Mouse (Mus musculus): ENCODE measurements around the gene B130006D01Rik. TPM values are rescaled to one million over a fixed set of nuclear protein-coding genes. Genes with fewer than 3 reads are reported as not detected.

B130006D01Rik gene
- polyA plus RNA-seq, 1 experiment from 2014 or later, result 2.2 TPM

GRCm38 (mm10) chr11:95770720-95771364, 47.5 kb downstream of the B130006D01Rik start:
- no peaks in the 10 kb centered on the region for H3K9me3 ChIP-seq (ENCODE audit: control insufficient read depth, low read length)
- H3K4me1 ChIP-seq (replicated peaks; ENCODE audit: control insufficient read depth, insufficient read depth, low read length), result no peaks in the 10 kb centered on the region
- ATAC-seq (replicated peaks; ENCODE audit: low FRiP score) (no peak), DNase-seq (ENCODE audit: low spot score) (no peak)
- H3K4me2 ChIP-seq (ENCODE audit: low read depth, low read length, severe bottlenecking), result no peak overlapping the region
- no peak overlapping the region for H3K27ac ChIP-seq (ENCODE audit: low read depth, low read length)
- H3K27me3 ChIP-seq (ENCODE audit: control insufficient read depth, insufficient read depth, low read length), result no peaks in the 10 kb centered on the region
- H3K4me3 ChIP-seq (ENCODE audit: low read depth, low read length), result no peak overlapping the region
- H3K36me3 ChIP-seq (ENCODE audit: control insufficient read depth, insufficient read depth, low read length), result no peaks in the 10 kb centered on the region
- H3K9ac ChIP-seq (ENCODE audit: low read length), result no peak overlapping the region
- WGBS, result 67% methylated on average over 9 of the region's 9 CpGs

GRCm38 (mm10) chr11:95771665-95772064, 48.3 kb downstream of the B130006D01Rik start:
- Histone ChIP-seq H3K9me3 (ENCODE audit: control insufficient read depth, low read length) (no peaks in the 10 kb centered on the region), H3K27me3 (ENCODE audit: control insufficient read depth, insufficient read depth, low read length) (no peaks in the 10 kb centered on the region), H3K36me3 (ENCODE audit: control insufficient read depth, insufficient read depth, low read length) (no peaks in the 10 kb centered on the region), H3K27ac (ENCODE audit: low read depth, low read length) (no peak overlapping the region), H3K4me1 (replicated peaks; ENCODE audit: control insufficient read depth, insufficient read depth, low read length) (no peaks in the 10 kb centered on the region), H3K4me3 (ENCODE audit: low read depth, low read length) (no peak overlapping the region), H3K4me2 (ENCODE audit: low read depth, low read length, severe bottlenecking) (no peak overlapping the region), H3K9ac (ENCODE audit: low read length) (no peak overlapping the region)
- ATAC-seq (replicated peaks; ENCODE audit: low FRiP score) (no peak), DNase-seq (ENCODE audit: low spot score) (no peak)
- WGBS, result 88% methylated on average over 8 of the region's 8 CpGs

GRCm38 (mm10) chr11:95773264-95773663, 49.9 kb downstream of the B130006D01Rik start:
- DNase-seq (ENCODE audit: low spot score), result no peak
- no peak overlapping the region for H3K27ac ChIP-seq (ENCODE audit: low read depth, low read length)
- no peak overlapping the region for H3K4me2 ChIP-seq (ENCODE audit: low read depth, low read length, severe bottlenecking)
- WGBS, result 84% methylated on average over 3 of the region's 3 CpGs
- H3K27me3 ChIP-seq (ENCODE audit: control insufficient read depth, insufficient read depth, low read length), result no peaks in the 10 kb centered on the region
- H3K4me3 ChIP-seq (ENCODE audit: low read depth, low read length), result no peak overlapping the region
- H3K36me3 ChIP-seq (ENCODE audit: control insufficient read depth, insufficient read depth, low read length), result no peaks in the 10 kb centered on the region
- H3K9me3 ChIP-seq (ENCODE audit: control insufficient read depth, low read length), result no peaks in the 10 kb centered on the region
- ATAC-seq (replicated peaks; ENCODE audit: low FRiP score), result no peak
- H3K9ac ChIP-seq (ENCODE audit: low read length), result no peak overlapping the region
- no peaks in the 10 kb centered on the region for H3K4me1 ChIP-seq (replicated peaks; ENCODE audit: control insufficient read depth, insufficient read depth, low read length)

Other genes with a start within 250 kb of the B130006D01Rik start
- gene Nxph3, start 209.0 kb upstream of the B130006D01Rik start, polyA plus RNA-seq (2014; fragmentation: Nextera tagmentation; extraction: Ambion mirVana), result 0.25 and 0.28 TPM in 2 replicates
- 10.5 and 11.5 TPM in 2 replicates for gene Ngfr, start 135.9 kb upstream of the B130006D01Rik start, polyA plus RNA-seq (2014; fragmentation: Nextera tagmentation; extraction: Ambion mirVana)
- gene Phb, start 56.6 kb upstream of the B130006D01Rik start, polyA plus RNA-seq (2014; fragmentation: Nextera tagmentation; extraction: Ambion mirVana), result 198 and 205 TPM in 2 replicates
- gene Zfp652, start 10.9 kb upstream of the B130006D01Rik start, polyA plus RNA-seq (2014; fragmentation: Nextera tagmentation; extraction: Ambion mirVana), result 11.9 and 13.9 TPM in 2 replicates
- gene Phospho1, start 100.9 kb downstream of the B130006D01Rik start, polyA plus RNA-seq (2014; fragmentation: Nextera tagmentation; extraction: Ambion mirVana), result 0.51 TPM in 1 of 2 replicates, not detected in the other
- 3.5 and 5.1 TPM in 2 replicates for gene Gngt2, start 113.6 kb downstream of the B130006D01Rik start, polyA plus RNA-seq (2014; fragmentation: Nextera tagmentation; extraction: Ambion mirVana)
- gene Abi3, start 118.9 kb downstream of the B130006D01Rik start, polyA plus RNA-seq (2014; fragmentation: Nextera tagmentation; extraction: Ambion mirVana), result 0.97 and 1.1 TPM in 2 replicates
- gene B4galnt2, start 191.3 kb downstream of the B130006D01Rik start, polyA plus RNA-seq (2014; fragmentation: Nextera tagmentation; extraction: Ambion mirVana), result 0.25 TPM in 1 of 2 replicates, not detected in the other